Mouse (Mus musculus): ENCODE results near the gene Tmprss6. TPM values are rescaled to one million over a fixed set of nuclear protein-coding genes. Genes with fewer than 3 reads are reported as not detected.

Tmprss6 gene
- total and polyA plus RNA-seq, 3 experiments: 0.11 TPM; not detected in 2

- Histone ChIP-seq H3K36me3 (replicated peaks) (no peaks in the 10 kb centered on the region), H3K9me3 (replicated peaks) (no peaks in the 10 kb centered on the region), H3K27me3 (ENCODE audit: insufficient read depth, low read length) (peaks cover 69% of the 10 kb centered on the region), H3K4me1 (ENCODE audit: insufficient read depth, low read depth, low read length) (peaks cover 23% of the 10 kb centered on the region), H3K4me3 (ENCODE audit: low read depth, low read length) (peak overlapping the region; percentile 10; the same call in 1 of the 2 replicates)
- no peak for ATAC-seq (ENCODE audit: extremely low read depth, insufficient number of reproducible peaks, low FRiP score, poor library complexity, severe bottlenecking)
- TF ChIP-seq CTCF (IDR thresholded peaks at IDR 0.05; ENCODE audit: low read depth, low read length) (peak; percentile 85), TAL1 (conservative IDR thresholded peaks at IDR 0.05; ENCODE audit: low read depth, low read length) (no peak)
- peak; percentile 71 for DNase-seq (ENCODE audit: low spot score)
Observed at GRCm38 (mm10) chr15:78422046-78422956, 46.1 kb downstream of the Tmprss6 start.

- DNase-seq (ENCODE audit: low spot score) (no peak), ATAC-seq (ENCODE audit: extremely low read depth, insufficient number of reproducible peaks, low FRiP score, poor library complexity, severe bottlenecking) (no peak)
- Histone ChIP-seq H3K4me1 (ENCODE audit: insufficient read depth, low read depth, low read length) (peaks cover 35% of the 10 kb centered on the region), H3K9me3 (replicated peaks) (no peaks in the 10 kb centered on the region), H3K27me3 (ENCODE audit: insufficient read depth, low read length) (peaks cover 55% of the 10 kb centered on the region), H3K4me3 (ENCODE audit: low read depth, low read length) (no peak overlapping the region), H3K36me3 (replicated peaks) (peaks cover 2% of the 10 kb centered on the region)
- TF ChIP-seq TAL1 (conservative IDR thresholded peaks at IDR 0.05; ENCODE audit: low read depth, low read length) (no peak), GATA2 (IDR thresholded peaks at IDR 0.05; ENCODE audit: borderline replicate concordance, low read depth, low read length) (no peak), GATA1 (IDR thresholded peaks at IDR 0.05; ENCODE audit: borderline replicate concordance, low read length) (no peak), CTCF (IDR thresholded peaks at IDR 0.05; ENCODE audit: low read depth, low read length) (no peak), POLR2AphosphoS5 (IDR thresholded peaks at IDR 0.05; ENCODE audit: insufficient replicate concordance, low read depth, low read length) (no peak)
Observed at GRCm38 (mm10) chr15:78420395-78420794, 48.0 kb downstream of the Tmprss6 start.

- peaks cover 27% of the 10 kb centered on the region for H3K27me3 ChIP-seq (ENCODE audit: insufficient read depth, low read length)
- peaks cover 18% of the 10 kb centered on the region for H3K36me3 ChIP-seq (replicated peaks)
- no peak for TF ChIP-seq POLR2AphosphoS5 (IDR thresholded peaks at IDR 0.05; ENCODE audit: insufficient replicate concordance, low read depth, low read length)
- TF ChIP-seq TAL1 (conservative IDR thresholded peaks at IDR 0.05; ENCODE audit: low read depth, low read length): no peak
- TF ChIP-seq GATA1 (IDR thresholded peaks at IDR 0.05; ENCODE audit: borderline replicate concordance, low read length): no peak
- no peak for TF ChIP-seq GATA2 (IDR thresholded peaks at IDR 0.05; ENCODE audit: borderline replicate concordance, low read depth, low read length)
- H3K9me3 ChIP-seq (replicated peaks): no peaks in the 10 kb centered on the region
- H3K4me3 ChIP-seq (ENCODE audit: low read depth, low read length): no peak overlapping the region
- DNase-seq (ENCODE audit: low spot score) (no peak), ATAC-seq (ENCODE audit: extremely low read depth, insufficient number of reproducible peaks, low FRiP score, poor library complexity, severe bottlenecking) (no peak)
- peaks cover 53% of the 10 kb centered on the region for H3K4me1 ChIP-seq (ENCODE audit: insufficient read depth, low read depth, low read length)
Observed at GRCm38 (mm10) chr15:78416937-78417336, 51.5 kb downstream of the Tmprss6 start.

- H3K4me3 ChIP-seq (ENCODE audit: low read depth, low read length): no peak overlapping the region
- peaks cover 40% of the 10 kb centered on the region for H3K36me3 ChIP-seq (replicated peaks)
- ATAC-seq (ENCODE audit: extremely low read depth, insufficient number of reproducible peaks, low FRiP score, poor library complexity, severe bottlenecking) (no peak), DNase-seq (ENCODE audit: low spot score) (no peak)
- peaks cover 56% of the 10 kb centered on the region for H3K4me1 ChIP-seq (ENCODE audit: insufficient read depth, low read depth, low read length)
- TF ChIP-seq POLR2AphosphoS5 (IDR thresholded peaks at IDR 0.05; ENCODE audit: insufficient replicate concordance, low read depth, low read length): no peak
- TF ChIP-seq GATA2 (IDR thresholded peaks at IDR 0.05; ENCODE audit: borderline replicate concordance, low read depth, low read length): no peak
- TF ChIP-seq TAL1 (conservative IDR thresholded peaks at IDR 0.05; ENCODE audit: low read depth, low read length): no peak
- no peak for TF ChIP-seq CTCF (IDR thresholded peaks at IDR 0.05; ENCODE audit: low read depth, low read length)
- TF ChIP-seq GATA1 (IDR thresholded peaks at IDR 0.05; ENCODE audit: borderline replicate concordance, low read length): no peak
- H3K27me3 ChIP-seq (ENCODE audit: insufficient read depth, low read length): peaks cover 12% of the 10 kb centered on the region
- peaks cover 5% of the 10 kb centered on the region for H3K9me3 ChIP-seq (replicated peaks)
Observed at GRCm38 (mm10) chr15:78414157-78414556, 54.3 kb downstream of the Tmprss6 start.

- no peak for DNase-seq (ENCODE audit: low spot score)
- Histone ChIP-seq H3K4me1 (ENCODE audit: insufficient read depth, low read depth, low read length) (peaks cover 54% of the 10 kb centered on the region), H3K27me3 (ENCODE audit: insufficient read depth, low read length) (peaks cover 9% of the 10 kb centered on the region), H3K9me3 (replicated peaks) (peaks cover 5% of the 10 kb centered on the region), H3K4me3 (ENCODE audit: low read depth, low read length) (peak overlapping the region; percentile 60; the same call in 1 of the 2 replicates), H3K36me3 (replicated peaks) (peaks cover 43% of the 10 kb centered on the region)
- no peak for ATAC-seq (ENCODE audit: extremely low read depth, insufficient number of reproducible peaks, low FRiP score, poor library complexity, severe bottlenecking)
- no peak for TF ChIP-seq TAL1 (conservative IDR thresholded peaks at IDR 0.05; ENCODE audit: low read depth, low read length)
- no peak for TF ChIP-seq POLR2AphosphoS5 (IDR thresholded peaks at IDR 0.05; ENCODE audit: insufficient replicate concordance, low read depth, low read length)
- TF ChIP-seq GATA2 (IDR thresholded peaks at IDR 0.05; ENCODE audit: borderline replicate concordance, low read depth, low read length): no peak
- no peak for TF ChIP-seq GATA1 (IDR thresholded peaks at IDR 0.05; ENCODE audit: borderline replicate concordance, low read length)
- no peak for TF ChIP-seq CTCF (IDR thresholded peaks at IDR 0.05; ENCODE audit: low read depth, low read length)
Observed at GRCm38 (mm10) chr15:78413719-78414117, 54.7 kb downstream of the Tmprss6 start.

- DNase-seq (ENCODE audit: low spot score): peak; percentile 79
- H3K4me3 ChIP-seq (ENCODE audit: low read depth, low read length): peak overlapping the region; percentile 60; the same call in 1 of the 2 replicates
Observed at GRCm38 (mm10) chr15:78413083-78413718, 55.2 kb downstream of the Tmprss6 start.

More at GRCm38 (mm10) chr15:78413083-78413718, 55.2 kb downstream of the Tmprss6 start:
- TF ChIP-seq CTCF (IDR thresholded peaks at IDR 0.05; ENCODE audit: low read depth, low read length): no peak
- no peak for TF ChIP-seq GATA1 (IDR thresholded peaks at IDR 0.05; ENCODE audit: borderline replicate concordance, low read length)
- no peak for TF ChIP-seq GATA2 (IDR thresholded peaks at IDR 0.05; ENCODE audit: borderline replicate concordance, low read depth, low read length)
- TF ChIP-seq TAL1 (conservative IDR thresholded peaks at IDR 0.05; ENCODE audit: low read depth, low read length): peak; percentile 96
- Histone ChIP-seq H3K27me3 (ENCODE audit: insufficient read depth, low read length) (peaks cover 5% of the 10 kb centered on the region), H3K36me3 (replicated peaks) (peaks cover 47% of the 10 kb centered on the region), H3K9me3 (replicated peaks) (peaks cover 5% of the 10 kb centered on the region), H3K4me1 (ENCODE audit: insufficient read depth, low read depth, low read length) (peaks cover 56% of the 10 kb centered on the region)
- peak; percentile 88 for ATAC-seq (ENCODE audit: extremely low read depth, insufficient number of reproducible peaks, low FRiP score, poor library complexity, severe bottlenecking)

All from G1E (cell line).